Mouse (Mus musculus) olfactory bulb, adult 2 months (tissue): Measurements from ENCODE around the gene Sec22a.

Experiments used
- CTCF ChIP-seq: fragments of 200-500 bp; IDR thresholded peaks from 2 replicates; pipeline ENCODE4 v1.5.1; 2012; ENCODE audit warnings: low read depth, mild to moderate bottlenecking, low read length, moderate library complexity; ENCODE audit not compliant: insufficient read depth
- POLR2A ChIP-seq: fragments of 200-500 bp; IDR thresholded peaks from 2 replicates; pipeline ENCODE4 v1.6.1; 2012; ENCODE audit warnings: mild to moderate bottlenecking, low read depth, low read length, moderate library complexity; ENCODE audit not compliant: insufficient read depth

- no peak for TF ChIP-seq POLR2A
- TF ChIP-seq CTCF, result no peak
Measured at GRCm38 (mm10) chr16:35270945-35271344, 92.8 kb downstream of the Sec22a start.
